ENCODE assay signal across 9 mouse cellular contexts in the genomic region with DNA sequence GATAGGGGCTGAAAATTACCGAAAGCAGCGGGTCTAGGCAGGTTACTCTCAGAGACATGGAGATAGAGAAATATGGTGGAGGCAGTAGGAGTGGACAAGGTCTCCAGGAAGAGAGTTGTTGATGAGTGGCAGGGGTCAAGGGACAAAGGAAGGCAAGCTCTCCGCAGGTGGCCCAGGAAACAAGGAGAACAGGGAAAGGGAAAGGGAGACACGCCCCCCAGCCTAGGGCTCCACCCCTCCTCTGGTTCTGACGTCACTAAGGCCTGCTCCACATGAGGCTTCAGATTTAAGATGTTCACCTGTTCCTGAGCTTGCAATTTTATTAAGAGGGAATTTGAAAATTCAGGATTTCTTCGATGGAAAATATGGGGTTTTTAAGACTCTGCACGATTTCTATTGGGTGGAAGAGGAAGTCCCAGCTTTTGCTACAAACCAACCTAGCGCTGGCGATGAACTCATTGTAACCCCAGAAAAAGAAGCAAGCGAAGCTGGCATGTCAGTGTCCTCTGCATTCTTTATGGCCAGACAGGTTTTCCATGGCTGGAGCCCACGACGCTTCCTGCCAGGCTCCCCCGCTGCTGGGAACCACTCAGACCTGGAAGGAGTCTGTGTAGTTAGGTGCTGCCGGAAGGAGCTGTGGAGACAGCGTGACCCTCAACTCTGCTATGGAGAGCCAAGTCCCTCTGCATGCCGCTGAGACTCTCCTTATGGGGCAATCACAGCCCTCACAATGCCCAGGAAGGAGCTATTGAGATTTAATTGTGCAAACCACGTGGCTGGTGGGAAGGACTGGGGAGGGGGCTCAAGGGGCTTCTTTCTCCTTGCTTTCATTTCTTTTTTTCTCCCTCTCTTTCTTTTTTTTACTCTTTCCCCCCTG.
DNase-seq lines count a peak whose midpoint lies in the region; ATAC-seq and TF ChIP-seq lines count a peak whose summit lies in the region.
"Had no signal": no experiment of that assay in that cellular context is flagged by ENCODE, and none has a peak within 500 bp of the region (broad histone marks: within the 10 kb centered on the region; RNA-seq: fewer than 3 reads in every experiment).

No protein-coding gene starts in this region.

- no peaks in the 10 kb centered on the region for H3K27me3 ChIP-seq in heart, embryonic 13.5 days (replicated peaks)
- H3K27me3 ChIP-seq in hindbrain, embryonic 12.5 days, result peaks cover 58% of the 10 kb centered on the region
- peaks cover 7% of the 10 kb centered on the region; the same call in 1 of the 2 replicates for H3K27me3 ChIP-seq in midbrain, postnatal 0 days (ENCODE audit: insufficient read depth, low read length)

- no peaks in the 10 kb centered on the region for H3K9me3 ChIP-seq in heart, embryonic 13.5 days
- H3K9me3 ChIP-seq in hindbrain, embryonic 12.5 days (replicated peaks), result no peaks in the 10 kb centered on the region
- no peaks in the 10 kb centered on the region for H3K9me3 ChIP-seq in midbrain, postnatal 0 days (ENCODE audit: low read length)

- no peak for DNase-seq in heart, adult 18-20 months
- DNase-seq in ZHBTc4 (ENCODE audit: low read depth, low spot score), result peak; percentile 92
- DNase-seq in midbrain, postnatal 0 days (ENCODE audit: low spot score), result no peak
- DNase-seq in adrenal gland, adult 8-10 months, result no peak
- DNase-seq in gastrocnemius, adult 2 months, result no peak
- DNase-seq in ovary, postnatal 10 days (ENCODE audit: low spot score), result no peak

- H3K27ac ChIP-seq in heart, embryonic 13.5 days (replicated peaks), result no peak overlapping the region
- peak overlapping the region; percentile 66 for H3K27ac ChIP-seq in hindbrain, embryonic 12.5 days
- no peak overlapping the region for H3K27ac ChIP-seq in midbrain, postnatal 0 days (ENCODE audit: low read depth, low read length)
- H3K27ac ChIP-seq in gastrocnemius, adult 2 months, result no peak overlapping the region

- H3K4me2 ChIP-seq in heart, embryonic 13.5 days, result peak overlapping the region; percentile 34
- peak overlapping the region; percentile 46 for H3K4me2 ChIP-seq in hindbrain, embryonic 12.5 days (replicated peaks)
- H3K4me2 ChIP-seq in midbrain, postnatal 0 days (ENCODE audit: low read depth, low read length, poor library complexity, severe bottlenecking), result peak overlapping the region; percentile 35

- TF ChIP-seq CTCF in midbrain, postnatal 0 days (IDR thresholded peaks at IDR 0.05), result no peak
- TF ChIP-seq CTCF in gastrocnemius, adult 2 months (IDR thresholded peaks at IDR 0.05), result no peak

- peak overlapping the region; percentile 20 for H3K9ac ChIP-seq in heart, embryonic 13.5 days
- peak overlapping the region; percentile 46 for H3K9ac ChIP-seq in hindbrain, embryonic 12.5 days
- no peak overlapping the region for H3K9ac ChIP-seq in midbrain, postnatal 0 days (replicated peaks; ENCODE audit: low read length, poor library complexity, severe bottlenecking)

- ATAC-seq in heart, embryonic 13.5 days (ENCODE audit: extremely low read depth, insufficient number of reproducible peaks, low FRiP score, low TSS enrichment), result no peak
- peak; percentile 63 for ATAC-seq in hindbrain, embryonic 12.5 days (ENCODE audit: low FRiP score)
- ATAC-seq in midbrain, postnatal 0 days (ENCODE audit: low FRiP score), result peak; percentile 56; the same call in 1 of the 2 replicates

- H3K4me3 ChIP-seq in heart, embryonic 13.5 days, result no peak overlapping the region
- no peak overlapping the region; the same call in 1 of the 2 replicates for H3K4me3 ChIP-seq in hindbrain, embryonic 12.5 days
- H3K4me3 ChIP-seq in midbrain, postnatal 0 days (ENCODE audit: low read depth, low read length), result no peak overlapping the region
- no peak overlapping the region for H3K4me3 ChIP-seq in gastrocnemius, adult 2 months
- H3K4me3 ChIP-seq: erythroblast, embryonic 14.5 days had no signal

- WGBS in heart, embryonic 13.5 days, result 39% methylated on average over 17 of the region's 17 CpGs
- 12% methylated on average over 17 of the region's 17 CpGs for WGBS in hindbrain, embryonic 12.5 days
- 13% methylated on average over 17 of the region's 17 CpGs for WGBS in midbrain, postnatal 0 days

- H3K4me1 ChIP-seq in heart, embryonic 13.5 days, result peaks cover 19% of the 10 kb centered on the region
- peaks cover 25% of the 10 kb centered on the region for H3K4me1 ChIP-seq in hindbrain, embryonic 12.5 days
- H3K4me1 ChIP-seq in midbrain, postnatal 0 days (ENCODE audit: insufficient read depth, low read length), result peaks cover 10% of the 10 kb centered on the region; the same call in 1 of the 2 replicates

- intact Hi-C loops in gastrocnemius, adult 2 months (cut with DNase I), result no loop called here

- H3K36me3 ChIP-seq in heart, embryonic 13.5 days, result no peaks in the 10 kb centered on the region
- no peaks in the 10 kb centered on the region for H3K36me3 ChIP-seq in hindbrain, embryonic 12.5 days
- H3K36me3 ChIP-seq in midbrain, postnatal 0 days (ENCODE audit: insufficient read depth, low read length), result no peaks in the 10 kb centered on the region
